In the genomic region with DNA sequence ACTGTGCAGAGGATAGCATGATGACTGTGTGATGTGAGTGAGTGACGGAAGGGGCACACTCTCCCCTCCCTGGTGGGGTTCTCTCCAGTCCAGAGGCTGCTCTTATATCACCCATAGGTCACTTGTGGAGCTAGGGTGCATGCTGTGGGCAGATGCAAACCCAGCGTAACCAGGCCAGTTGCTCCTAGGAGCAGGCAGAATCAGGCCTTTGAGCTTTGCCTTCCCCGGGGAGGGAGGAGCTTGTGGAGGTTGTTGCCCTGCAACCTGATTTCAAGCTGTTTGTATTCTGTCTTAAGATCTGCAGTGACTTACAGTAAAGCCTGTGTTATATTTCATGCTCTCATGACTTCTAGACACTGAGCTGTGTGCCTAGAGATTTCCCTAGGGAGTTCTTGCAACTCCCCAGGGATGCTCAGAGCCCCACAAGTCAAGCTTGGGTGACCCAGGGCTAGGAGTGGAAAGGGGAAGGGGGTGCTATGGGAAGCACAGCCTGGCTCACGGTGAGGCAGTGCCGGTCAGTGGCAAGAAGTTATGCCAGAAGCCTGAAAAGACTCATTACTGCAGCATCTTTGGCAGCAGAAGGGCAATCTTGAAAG, we compare ENCODE assay signal across 18 mouse cellular contexts. TPM values are rescaled to one million over a fixed set of nuclear protein-coding genes. Genes with fewer than 3 reads are reported as not detected.
A peak's percentile ranks its signal among the peaks of the same experiment; 100 is the strongest.
DNase-seq lines count a peak whose midpoint lies in the region; ATAC-seq and TF ChIP-seq lines count a peak whose summit lies in the region.
"Had no signal": no experiment of that assay in that cellular context is flagged by ENCODE, and none has a peak within 500 bp of the region (broad histone marks: within the 10 kb centered on the region; RNA-seq: fewer than 3 reads in every experiment).

No protein-coding gene starts in this region.

- no peak for TF ChIP-seq CTCF in liver, adult 2 months (IDR thresholded peaks at IDR 0.05; ENCODE audit: low read depth, low read length)
- no peak for TF ChIP-seq CTCF in CH12.LX (conservative IDR thresholded peaks at IDR 0.05 in 1 of 2, IDR thresholded peaks at IDR 0.05 in 1 of 2; ENCODE audit: low read depth in 2 of 2, low read length in 2 of 2)

- no peaks in the 10 kb centered on the region for H3K79me2 ChIP-seq in liver, adult 2 months (ENCODE audit: control insufficient read depth, insufficient read depth, low read length)
- no peaks in the 10 kb centered on the region for H3K79me2 ChIP-seq in CH12.LX (replicated peaks; ENCODE audit: control insufficient read depth, extremely low read depth, insufficient read depth, poor library complexity, severe bottlenecking)

- H3K36me3 ChIP-seq in liver, adult 2 months (ENCODE audit: control insufficient read depth, insufficient read depth, low read length) = no peaks in the 10 kb centered on the region
- H3K36me3 ChIP-seq in liver, embryonic 12.5 days = no peaks in the 10 kb centered on the region
- H3K36me3 ChIP-seq in CH12.LX (replicated peaks in 1 of 2; ENCODE audit: control insufficient read depth in 1 of 2, insufficient read depth in 1 of 2, low read length in 1 of 2) = no peaks in the 10 kb centered on the region
- H3K36me3 ChIP-seq: forebrain, embryonic 15.5 days; G1E had no signal

- TF ChIP-seq POLR2A in liver, adult 2 months (IDR thresholded peaks at IDR 0.05; ENCODE audit: extremely low read depth, insufficient read depth, low read length) = no peak
- TF ChIP-seq POLR2A in CH12.LX (IDR thresholded peaks at IDR 0.05; ENCODE audit: low read depth, low read length) = no peak

- H3K4me3 ChIP-seq in liver, adult 2 months (ENCODE audit: insufficient read depth, low read depth, low read length) = no peak overlapping the region
- no peak overlapping the region for H3K4me3 ChIP-seq in liver, embryonic 12.5 days
- H3K4me3 ChIP-seq in CH12.LX (replicated peaks in 1 of 3; ENCODE audit: low read depth in 2 of 3, low read length in 2 of 3, poor library complexity in 1 of 3) = no peak overlapping the region
- H3K4me3 ChIP-seq: forebrain, embryonic 15.5 days; limb, embryonic 13.5 days; myocyte had no signal

- 66% methylated on average over 5 of the region's 5 CpGs for WGBS in liver, adult 2 months
- 63% methylated on average over 5 of the region's 5 CpGs for WGBS in liver, embryonic 12.5 days (ENCODE audit: insufficient replicate concordance)

- no peak for ATAC-seq in liver, embryonic 12.5 days
- ATAC-seq: forebrain, embryonic 15.5 days had no signal

- no peaks in the 10 kb centered on the region for H3K4me1 ChIP-seq in liver, adult 2 months (ENCODE audit: control insufficient read depth, insufficient read depth, low read length)
- peaks cover 22% of the 10 kb centered on the region for H3K4me1 ChIP-seq in liver, embryonic 12.5 days
- peaks cover 4 to 8% of the 10 kb centered on the region in 2 experiments for H3K4me1 ChIP-seq in CH12.LX (ENCODE audit: control insufficient read depth in 1 of 2, insufficient read depth in 2 of 2)
- H3K4me1 ChIP-seq: forebrain, embryonic 15.5 days had no signal

- H3K9me3 ChIP-seq in liver, embryonic 12.5 days (replicated peaks) = no peaks in the 10 kb centered on the region
- peaks cover 4% of the 10 kb centered on the region for H3K9me3 ChIP-seq in CH12.LX (replicated peaks; ENCODE audit: low read length)
- H3K9me3 ChIP-seq: forebrain, embryonic 15.5 days had no signal

- H3K27me3 ChIP-seq in liver, adult 2 months (ENCODE audit: control insufficient read depth, insufficient read depth, low read length) = no peaks in the 10 kb centered on the region
- no peaks in the 10 kb centered on the region; the same call in 1 of the 2 replicates for H3K27me3 ChIP-seq in liver, embryonic 12.5 days (replicated peaks)
- H3K27me3 ChIP-seq in CH12.LX (replicated peaks) = peaks cover 60% of the 10 kb centered on the region
- H3K27me3 ChIP-seq: forebrain, embryonic 15.5 days; limb, embryonic 13.5 days had no signal

- peak; percentile 20 for DNase-seq in liver, adult 2 months (ENCODE audit: extremely low read depth, low read depth, low spot score)
- DNase-seq in CH12.LX (ENCODE audit: extremely low read depth) = peak; percentile 37
- peak; percentile 33 to 45 for DNase-seq in kidney, adult 8-10 months
- DNase-seq in kidney, postnatal 36 days = peak; percentile 65 to 68
- no peak for DNase-seq in ovary, adult 18-20 months (ENCODE audit: low spot score)
- DNase-seq in adrenal gland, adult 18-20 months (ENCODE audit: low spot score in 2 of 2) = no peak
- DNase-seq: adrenal gland, postnatal 25 days; cerebellum, adult 9-11 months; heart, adult 11 months; lung, postnatal 14 days; right cerebral cortex, adult 18-20 months; thymus, postnatal 25 days had no signal

- H3K4me2 ChIP-seq in liver, embryonic 12.5 days = no peak overlapping the region
- H3K4me2 ChIP-seq in CH12.LX (ENCODE audit: insufficient read depth, low read depth, poor library complexity, severe bottlenecking) = no peak overlapping the region
- H3K4me2 ChIP-seq: forebrain, embryonic 15.5 days; hindbrain, embryonic 14.5 days; limb, embryonic 13.5 days had no signal

- TF ChIP-seq RAD21 in CH12.LX (IDR thresholded peaks at IDR 0.05; ENCODE audit: low read depth, low read length) = no peak

- dilution Hi-C loops in CH12.LX (cut with MboI; ENCODE audit: extremely low pct_ligation_motif_present, extremely low pct_unique_long_range_greater_than_20kb, low sequenced_read_pairs) = no loop called here

- in situ Hi-C loops in CH12.LX (cut with MboI; ENCODE audit: low pct_ligation_motif_present, low pct_unique_long_range_greater_than_20kb, low sequenced_read_pairs) = no loop called here

- H3K27ac ChIP-seq in liver, adult 2 months (replicated peaks; ENCODE audit: insufficient read depth, low read depth, low read length) = no peak overlapping the region
- no peak overlapping the region for H3K27ac ChIP-seq in liver, embryonic 12.5 days
- H3K27ac ChIP-seq in CH12.LX (ENCODE audit: insufficient read depth, low read depth) = no peak overlapping the region
- H3K27ac ChIP-seq: forebrain, embryonic 15.5 days; hindbrain, embryonic 14.5 days; limb, embryonic 13.5 days had no signal

- no peak overlapping the region for H3K9ac ChIP-seq in liver, adult 2 months (ENCODE audit: low read depth, low read length)
- no peak overlapping the region for H3K9ac ChIP-seq in liver, embryonic 12.5 days
- no peak overlapping the region for H3K9ac ChIP-seq in CH12.LX (ENCODE audit: insufficient read depth, low read depth)
- H3K9ac ChIP-seq: forebrain, embryonic 15.5 days; hindbrain, embryonic 14.5 days; limb, embryonic 13.5 days had no signal

- 0 out of 2 replicates have a peak, but pooled peaks have one; percentile 23 for TF ChIP-seq EP300 in CH12.LX (IDR thresholded peaks at IDR 0.05; ENCODE audit: low read length)

TF ChIP-seq in CH12.LX, 34 proteins besides CTCF, POLR2A, EP300 and RAD21:
- TF ChIP-seq MYC (IDR thresholded peaks at IDR 0.05; ENCODE audit: low read depth, low read length) (no peak), ZMIZ1 (IDR thresholded peaks at IDR 0.05; ENCODE audit: low read depth, low read length) (no peak), KAT2A (IDR thresholded peaks at IDR 0.05; ENCODE audit: insufficient replicate concordance, low read length) (0 out of 2 replicates have a peak, but pooled peaks have one; percentile 22), E2F4 (IDR thresholded peaks at IDR 0.05; ENCODE audit: insufficient replicate concordance, low read depth, low read length) (no peak)

RNA-seq across cellular contexts. Expression of a gene that starts 48.1 kb away (rescaled TPM):
- total RNA-seq in liver, adult 2 months (2014; rRNA removed) = 78.1 and 91.4 TPM in 2 replicates
- polyA plus RNA-seq in liver, adult 2 months (2012; rRNA removed) = 78.3 and 88.6 TPM in 2 replicates
- polyA plus RNA-seq in liver, embryonic 12.5 days (2016; fragmentation: Nextera tagmentation; extraction: Ambion mirVana) = 29.1 and 29.5 TPM in 2 replicates
- not detected in 2 replicates for total RNA-seq in CH12.LX (2012; rRNA removed)
- not detected in 2 replicates for total RNA-seq in CH12.LX (2014; rRNA removed)
- not detected in 2 replicates for polyA plus RNA-seq in CH12.LX (2012; ENCODE audit: insufficient read length, low read depth)
- 100 to 1,000 TPM in 1 of 2 experiments, 10 to 100 TPM in 1; 41.5 to 104 TPM for total RNA-seq in adrenal gland, adult 18-20 months (2021)
- polyA plus RNA-seq: G1E had no signal

Comparison
In these comparisons a context has a peak if more than half of its experiments do, and no peak if none do; other contexts are left out.
1. DNase-seq: peak in liver, adult 2 months (single experiment), CH12.LX (single experiment), kidney, adult 8-10 months (2 of 2) and kidney, postnatal 36 days (2 of 2); none in ovary, adult 18-20 months (single experiment) and adrenal gland, adult 18-20 months (0 of 2).
2. RNA of a gene that starts 48.1 kb away (total RNA-seq): 41.5 to 104 TPM in adrenal gland, adult 18-20 months and 78.1 to 91.4 TPM in liver, adult 2 months; not detected in CH12.LX; every median in the first group is over 10 times any median in the second.